Mouse (Mus musculus) heart, postnatal 0 days (tissue): ENCODE measurements around the gene Apbb1.

Experiments used
- CTCF ChIP-seq: IDR thresholded peaks from 2 replicates; pipeline ENCODE4 v1.5.1; 2016; ENCODE audit warnings: antibody characterized with exemption, control low read depth, low read depth
- EP300 ChIP-seq: IDR thresholded peaks from 2 replicates; pipeline ENCODE4 v1.6.1; 2016; ENCODE audit warnings: antibody characterized with exemption, low read depth

DNA sequence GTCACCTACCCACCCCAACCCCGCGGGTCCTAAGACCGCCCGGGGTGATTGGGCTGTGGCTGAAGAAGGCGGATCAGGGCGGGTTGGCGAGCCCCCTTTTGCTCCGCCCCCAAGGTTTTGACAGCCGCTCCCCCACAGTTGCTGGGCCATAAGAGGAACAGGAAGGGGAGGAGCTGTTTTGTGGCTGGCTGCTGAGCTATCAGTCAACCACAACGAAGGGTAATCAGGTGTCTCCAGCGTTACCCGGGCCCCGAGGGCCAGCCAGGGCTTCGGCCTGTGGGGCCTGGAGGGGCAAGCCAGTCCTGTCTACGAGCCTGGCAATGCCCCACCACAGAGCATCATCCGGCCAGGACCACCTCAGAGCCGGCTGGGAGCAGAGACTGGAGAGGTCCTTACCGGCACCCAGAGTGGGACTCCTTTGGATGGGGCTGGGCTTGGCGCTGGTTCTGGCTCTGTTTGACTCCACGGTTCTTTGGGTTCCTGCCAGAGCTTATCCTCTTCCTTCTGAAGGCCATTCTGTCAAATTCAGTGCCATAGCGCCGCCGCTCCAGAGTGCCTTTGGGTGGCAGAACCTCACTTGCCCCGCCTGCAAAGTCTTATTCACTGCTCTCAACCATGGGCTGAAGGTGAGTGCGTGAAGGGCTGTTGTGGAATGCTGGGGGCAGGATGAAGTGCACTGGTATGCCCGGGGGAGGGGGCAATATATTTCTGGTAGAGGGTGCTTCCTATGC is 27.1 kb downstream of the Apbb1 start, which contains the start of gene Smpd1:
- TF ChIP-seq CTCF (0 out of 2 replicates have a peak, but pooled peaks have one; percentile 1), EP300 (0 out of 2 replicates have a peak, but pooled peaks have one; percentile 22)
